Mouse (Mus musculus) MEL (cell line): ENCODE data around the gene Ssr2.

Source experiments
- CTCF ChIP-seq, 3 experiments: IDR thresholded peaks in 2 of 3; conservative IDR thresholded peaks in 1 of 3; 2 replicates each; pipeline ENCODE4 v1.5.1; 2011 to 2012; ENCODE audit warnings: low read length in 3 of 3, low read depth in 2 of 3, mild to moderate bottlenecking in 2 of 3, improper control_type of control experiment in 1 of 3, inconsistent platforms in 1 of 3, mixed read lengths in 1 of 3, moderate library complexity in 1 of 3; ENCODE audit not compliant: control insufficient read depth in 1 of 3, insufficient read depth in 1 of 3, poor library complexity in 1 of 3, severe bottlenecking in 1 of 3
- EP300 ChIP-seq, 2 experiments: IDR thresholded peaks; 2 replicates each; pipeline ENCODE4 v1.6.1; 2011; ENCODE audit warnings: improper control_type of control experiment in 2 of 2, low read length in 2 of 2, low read depth in 1 of 2, mild to moderate bottlenecking in 1 of 2
- HCFC1 ChIP-seq: IDR thresholded peaks from 2 replicates; pipeline ENCODE4 v1.6.1; 2012; ENCODE audit warnings: low read depth, mild to moderate bottlenecking, inconsistent platforms, low read length, improper control_type of control experiment, moderate library complexity
- JUND ChIP-seq: IDR thresholded peaks from 2 replicates; pipeline ENCODE4 v1.6.1; 2011; ENCODE audit warnings: low read depth, mild to moderate bottlenecking, improper control_type of control experiment, low read length
- MAX ChIP-seq: IDR thresholded peaks from 2 replicates; pipeline ENCODE4 v1.6.1; 2011; ENCODE audit warnings: low read length, improper control_type of control experiment
- NRF1 ChIP-seq: IDR thresholded peaks from 2 replicates; pipeline ENCODE4 v1.6.1; 2014; ENCODE audit warnings: low read depth, mild to moderate bottlenecking, inconsistent platforms, low read length, improper control_type of control experiment, moderate library complexity; ENCODE audit not compliant: poor library complexity, insufficient read depth, severe bottlenecking
- POLR2AphosphoS2 ChIP-seq: IDR thresholded peaks from 2 replicates; pipeline ENCODE4 v1.6.1; 2011; ENCODE audit warnings: low read length, improper control_type of control experiment
- POLR2AphosphoS5 ChIP-seq: IDR thresholded peaks from 2 replicates; pipeline ENCODE4 v1.6.1; 2012; ENCODE audit warnings: low read depth, borderline replicate concordance, mild to moderate bottlenecking, inconsistent platforms, low read length, moderate library complexity, mixed read lengths
- RAD21 ChIP-seq: IDR thresholded peaks from 2 replicates; pipeline ENCODE4 v1.6.1; 2011; ENCODE audit warnings: mild to moderate bottlenecking, low read depth, low read length, improper control_type of control experiment
- TAL1 ChIP-seq: IDR thresholded peaks from 2 replicates; pipeline ENCODE4 v1.6.1; 2012; ENCODE audit warnings: mild to moderate bottlenecking, inconsistent platforms, low read length, moderate library complexity, mixed read lengths
- TBP ChIP-seq: IDR thresholded peaks from 2 replicates; pipeline ENCODE4 v1.8.0; 2011; ENCODE audit warnings: low read depth, low read length, improper control_type of control experiment
- TCF12 ChIP-seq: IDR thresholded peaks from 2 replicates; pipeline ENCODE4 v1.6.1; 2014; ENCODE audit warnings: low read depth, mild to moderate bottlenecking, inconsistent platforms, low read length, improper control_type of control experiment, moderate library complexity
- ZNF384 ChIP-seq: IDR thresholded peaks from 2 replicates; pipeline ENCODE4 v1.6.1; 2012; ENCODE audit warnings: low read depth, mild to moderate bottlenecking, inconsistent platforms, low read length, improper control_type of control experiment

- TF ChIP-seq ZNF384 (no peak), HCFC1 (no peak), RAD21 (no peak), CTCF (IDR thresholded peaks at IDR 0.05 in 2 of 3, conservative IDR thresholded peaks at IDR 0.05 in 1 of 3; ENCODE audit: control insufficient read depth in 1 of 3, insufficient read depth in 1 of 3, low read depth in 2 of 3, low read length in 3 of 3, poor library complexity in 1 of 3, severe bottlenecking in 1 of 3) (no peak), JUND (no peak), POLR2AphosphoS5 (no peak), TAL1 (no peak), MAX (no peak), TCF12 (no peak), NRF1 (no peak), TBP (no peak), EP300 (IDR thresholded peaks at IDR 0.05; ENCODE audit: low read depth in 1 of 2, low read length in 2 of 2) (no peak), POLR2AphosphoS2 (no peak)
These were observed 6.6 kb upstream of the Ssr2 start for GRCm38 (mm10) chr3:88569093-88569492.
